ENCODE assay signal across 8 mouse cellular contexts in the genomic region with DNA sequence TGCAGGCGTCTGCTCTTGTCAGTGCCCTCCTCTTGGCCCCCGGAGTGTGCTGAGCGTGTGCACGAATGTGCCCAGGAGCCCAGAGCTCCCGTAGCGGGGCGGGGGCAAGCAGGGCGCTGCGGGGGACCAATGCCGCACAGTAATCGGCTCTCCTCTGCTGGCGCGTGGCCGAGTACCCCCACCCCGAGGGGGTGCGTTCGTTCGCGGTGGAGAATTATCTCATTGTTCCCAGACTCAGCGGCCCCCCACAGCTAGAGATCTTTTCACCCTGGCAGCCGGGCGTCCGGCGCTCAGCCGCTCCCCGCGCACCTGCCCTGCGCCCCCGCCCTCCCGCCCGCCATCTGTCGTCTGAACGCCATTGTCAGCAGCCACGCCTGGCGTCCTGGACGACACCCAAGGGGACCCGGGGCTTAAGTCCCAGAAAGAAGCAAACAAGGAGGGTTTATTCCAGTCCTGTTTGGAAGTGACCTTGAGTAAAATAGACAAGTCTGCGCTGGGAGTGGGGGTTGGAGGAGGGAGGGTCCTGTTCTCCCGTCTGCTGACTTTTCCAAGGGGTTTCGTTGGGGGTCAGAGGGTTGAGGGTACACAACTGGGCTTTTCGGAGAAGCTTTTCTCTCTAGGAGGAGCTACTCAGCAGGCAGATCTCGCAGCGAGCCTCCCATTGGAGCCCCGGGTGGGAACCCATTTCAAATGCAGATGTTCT. TPM values are rescaled to one million over a fixed set of nuclear protein-coding genes. Genes with fewer than 3 reads are reported as not detected.
DNase-seq lines count a peak whose midpoint lies in the region; ATAC-seq lines count a peak whose summit lies in the region.

No protein-coding gene starts in this region.

- peak; percentile 42 for ATAC-seq in common myeloid progenitor, adult 5-6 weeks (replicated peaks; ENCODE audit: low read depth, poor library complexity, severe bottlenecking)
- ATAC-seq in liver, embryonic 11.5 days (replicated peaks; ENCODE audit: low FRiP score), result no peak; the same call in 1 of the 2 replicates
- peak; percentile 95 for ATAC-seq in neural tube, embryonic 12.5 days (ENCODE audit: low FRiP score, low read depth)

- H3K9me3 ChIP-seq in liver, embryonic 11.5 days (ENCODE audit: control insufficient read depth, low read length), result no peaks in the 10 kb centered on the region
- H3K9me3 ChIP-seq in neural tube, embryonic 12.5 days, result no peaks in the 10 kb centered on the region

- peak; percentile 21 for DNase-seq in kidney, adult 18-20 months
- DNase-seq in kidney, adult 8-10 months, result no peak
- DNase-seq in gastrocnemius, postnatal 4 days (ENCODE audit: low spot score in 2 of 2), result peak; percentile 56 to 69
- DNase-seq in kidney, postnatal 10 days, result peak; percentile 53
- DNase-seq in liver, embryonic 11.5 days (ENCODE audit: low spot score), result no peak
- DNase-seq in thymus, postnatal 25 days, result no peak

- under 1% methylated on average over 44 of the region's 44 CpGs for WGBS in liver, embryonic 11.5 days
- WGBS in neural tube, embryonic 12.5 days, result under 1% methylated on average over 44 of the region's 44 CpGs

- no peak overlapping the region for H3K9ac ChIP-seq in liver, embryonic 11.5 days (ENCODE audit: low read depth, low read length)
- H3K9ac ChIP-seq in neural tube, embryonic 12.5 days, result peak overlapping the region; percentile 69

- no peaks in the 10 kb centered on the region for H3K36me3 ChIP-seq in liver, embryonic 11.5 days (ENCODE audit: control insufficient read depth, insufficient read depth, low read length)
- H3K36me3 ChIP-seq in neural tube, embryonic 12.5 days, result no peaks in the 10 kb centered on the region

- no peak overlapping the region for H3K27ac ChIP-seq in liver, embryonic 11.5 days (ENCODE audit: low read depth, low read length)
- peak overlapping the region; percentile 92 for H3K27ac ChIP-seq in neural tube, embryonic 12.5 days

- H3K27me3 ChIP-seq in liver, embryonic 11.5 days (replicated peaks; ENCODE audit: control insufficient read depth, insufficient read depth, low read length), result peaks cover 30% of the 10 kb centered on the region
- H3K27me3 ChIP-seq in neural tube, embryonic 12.5 days (replicated peaks), result no peaks in the 10 kb centered on the region

- H3K4me1 ChIP-seq in liver, embryonic 11.5 days (replicated peaks; ENCODE audit: control insufficient read depth, insufficient read depth, low read length), result peaks cover 6% of the 10 kb centered on the region; the same call in 1 of the 2 replicates
- H3K4me1 ChIP-seq in neural tube, embryonic 12.5 days, result peaks cover 51% of the 10 kb centered on the region

- H3K4me3 ChIP-seq in liver, embryonic 11.5 days (ENCODE audit: low read depth, low read length), result peak overlapping the region; percentile 53
- H3K4me3 ChIP-seq in neural tube, embryonic 12.5 days, result peak overlapping the region; percentile 48

- peak overlapping the region; percentile 89 for H3K4me2 ChIP-seq in liver, embryonic 11.5 days
- peak overlapping the region; percentile 73 for H3K4me2 ChIP-seq in neural tube, embryonic 12.5 days (replicated peaks)

RNA-seq across cellular contexts. Expression of a gene that starts 26.4 kb away (rescaled TPM):
- total RNA-seq in common myeloid progenitor, adult 5-6 weeks (2017), result 0.09 and 1.4 TPM in 2 replicates
- total RNA-seq in gastrocnemius, postnatal 4 days (2021), result 10 to 100 TPM; 58.1 to 61.2 TPM
- polyA plus RNA-seq in liver, embryonic 11.5 days (2014; fragmentation: Nextera tagmentation; extraction: Ambion mirVana), result 17.4 and 18.8 TPM in 2 replicates
- polyA plus RNA-seq in neural tube, embryonic 12.5 days (2016; fragmentation: Nextera tagmentation; extraction: Ambion mirVana), result 115 and 129 TPM in 2 replicates

Comparison
In these comparisons a context has a peak if more than half of its experiments do, and no peak if none do; other contexts are left out.
1. DNase-seq: peak in kidney, adult 18-20 months (single experiment), gastrocnemius, postnatal 4 days (2 of 2) and kidney, postnatal 10 days (single experiment); none in kidney, adult 8-10 months (0 of 2), liver, embryonic 11.5 days (single experiment) and thymus, postnatal 25 days (single experiment).
2. RNA of a gene that starts 26.4 kb away (total RNA-seq): 58.1 to 61.2 TPM in gastrocnemius, postnatal 4 days; 0.09 to 1.4 TPM in common myeloid progenitor, adult 5-6 weeks; every median in the first group is over 10 times any median in the second.